Mouse (Mus musculus): ENCODE measurements at regions not wholly inside any gene's neighbourhood (a gene's known extent, or its start where the extent isn't known, plus 50 kb on each side); places are given as distances from the start of the nearest gene placed in this dataset.
A peak's percentile ranks its signal among the peaks of the same experiment; 100 is the strongest.

GRCm38 (mm10) chr16:44630426-44630825, 71.7 kb upstream of the Boc start:
- no peak for DNase-seq (ENCODE audit: low read depth, low spot score)

DNA sequence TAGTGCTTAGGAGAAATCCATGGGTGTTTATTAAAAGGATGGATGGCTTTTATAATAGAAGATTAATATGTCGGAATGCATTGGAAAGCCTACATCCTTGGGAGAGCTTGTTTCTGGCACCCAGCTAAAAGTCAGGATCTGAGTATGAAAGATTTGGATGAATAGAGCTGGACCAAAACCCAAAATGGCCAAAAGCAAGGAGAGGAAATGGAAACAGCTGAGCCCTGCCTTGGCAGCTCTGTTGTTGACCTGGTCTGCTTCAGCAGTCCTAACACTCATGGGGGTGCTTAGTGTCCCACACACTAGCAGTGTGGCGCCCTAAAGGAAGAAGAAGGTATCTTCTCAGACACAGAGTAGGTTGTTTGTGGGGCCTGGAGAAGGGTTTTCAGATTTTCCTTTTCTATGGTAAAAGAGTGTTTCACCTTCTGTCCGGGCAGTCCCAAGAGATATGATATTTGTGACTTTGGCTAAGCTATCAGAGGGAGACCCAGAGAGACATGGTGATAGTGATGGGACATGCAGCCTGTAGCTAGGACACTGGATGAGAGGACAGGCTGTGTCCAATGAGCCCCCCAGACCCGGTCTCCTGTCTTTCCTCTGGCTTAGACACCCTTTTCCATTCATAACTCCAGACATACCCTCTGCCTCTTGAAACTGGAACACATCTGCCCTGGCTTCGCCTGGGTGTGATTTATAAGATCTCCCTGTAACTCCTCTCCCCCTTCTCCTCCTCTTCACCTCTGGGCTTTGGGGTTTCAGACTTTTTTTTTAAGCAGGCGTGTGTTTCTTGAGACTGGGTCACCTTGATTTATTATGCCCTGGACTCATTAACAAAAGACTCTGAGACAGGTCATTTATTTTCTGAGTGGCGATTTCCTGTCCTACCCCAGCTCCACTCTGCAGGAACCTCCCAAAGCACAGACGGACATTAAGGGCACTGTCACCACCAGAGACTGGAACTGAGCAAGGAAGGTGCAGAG, 70.9 kb upstream of the Boc start:
- DNase-seq (ENCODE audit: low read depth, low spot score), result peak; percentile 77

DNA sequence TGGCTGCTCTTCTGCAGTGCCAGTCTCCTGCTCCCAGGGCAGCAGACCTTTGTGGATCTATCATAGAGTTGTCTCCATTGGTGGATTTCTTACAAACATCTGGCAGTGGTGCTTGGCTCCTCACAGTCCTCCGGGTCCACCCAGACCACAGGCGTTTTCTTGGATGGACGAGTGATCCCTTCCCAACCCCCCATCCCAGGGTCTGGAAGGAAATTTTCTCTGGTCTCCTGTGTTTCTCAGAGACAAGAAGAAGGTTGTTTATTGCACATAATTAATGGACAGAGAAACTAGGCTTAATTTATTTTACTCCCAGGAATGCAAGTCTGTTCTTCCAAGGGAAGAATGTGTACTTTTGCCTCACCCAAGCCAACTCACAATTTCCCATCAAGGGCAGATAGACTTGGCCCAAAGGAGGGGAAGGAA, 67.2 kb upstream of the Boc start:
- DNase-seq (ENCODE audit: low read depth, low spot score), result no peak

GRCm38 (mm10) chr16:44625108-44625616, 66.5 kb upstream of the Boc start:
- no peak for DNase-seq (ENCODE audit: low read depth, low spot score)

DNA sequence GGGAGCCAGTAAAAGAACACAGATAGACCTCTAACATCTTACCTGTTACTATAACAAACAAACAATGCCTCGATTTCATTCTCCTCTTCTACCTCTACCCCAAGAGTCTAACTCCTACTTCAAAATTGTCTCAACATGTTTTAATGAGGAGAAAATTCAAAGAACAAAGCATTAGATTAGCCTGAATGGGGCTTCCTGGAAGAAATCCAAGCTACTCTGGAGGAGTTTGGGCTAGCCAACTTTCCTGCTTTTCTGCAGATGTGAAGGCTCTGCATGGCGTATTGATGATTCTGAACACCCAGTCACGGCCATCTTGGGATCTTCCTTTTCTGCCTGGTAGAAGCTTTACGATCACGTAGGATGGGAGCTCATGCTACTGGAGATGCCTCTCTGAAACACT, 62.9 kb upstream of the Boc start:
- DNase-seq (ENCODE audit: low read depth, low spot score), result no peak

DNA sequence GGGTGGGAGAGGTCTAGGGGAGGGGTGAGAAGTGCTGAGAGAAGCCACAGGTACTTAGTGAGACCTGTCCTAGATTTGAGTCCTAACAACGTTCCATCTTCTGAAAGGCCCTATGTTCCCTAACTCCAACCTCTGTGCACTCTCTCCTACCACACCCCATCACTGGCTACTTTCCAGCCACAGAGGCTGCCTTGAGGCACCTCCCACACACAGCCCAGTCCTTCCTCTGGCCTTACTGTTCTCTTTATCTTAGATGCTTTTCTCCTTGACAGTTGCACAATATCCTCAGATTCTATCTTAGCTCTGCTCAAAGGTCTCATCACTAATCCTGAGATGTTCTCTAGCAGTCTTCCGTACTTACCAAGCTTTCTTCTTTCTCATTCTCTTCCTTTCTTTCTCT, 61.8 kb upstream of the Boc start:
- no peak for DNase-seq (ENCODE audit: low read depth, low spot score)

GRCm38 (mm10) chr16:44619476-44620103, 60.9 kb upstream of the Boc start:
- DNase-seq (ENCODE audit: low read depth, low spot score), result peak; percentile 53

- DNase-seq (ENCODE audit: low read depth, low spot score), result no peak
Measured at GRCm38 (mm10) chr16:44617041-44617440, 58.3 kb upstream of the Boc start.

GRCm38 (mm10) chr16:44616376-44616775, 57.7 kb upstream of the Boc start:
- peak; percentile 57 for DNase-seq (ENCODE audit: low read depth, low spot score)

- peak; percentile 74 for DNase-seq (ENCODE audit: low read depth, low spot score)
Measured at GRCm38 (mm10) chr16:44615878-44616206, 57.1 kb upstream of the Boc start.

DNA sequence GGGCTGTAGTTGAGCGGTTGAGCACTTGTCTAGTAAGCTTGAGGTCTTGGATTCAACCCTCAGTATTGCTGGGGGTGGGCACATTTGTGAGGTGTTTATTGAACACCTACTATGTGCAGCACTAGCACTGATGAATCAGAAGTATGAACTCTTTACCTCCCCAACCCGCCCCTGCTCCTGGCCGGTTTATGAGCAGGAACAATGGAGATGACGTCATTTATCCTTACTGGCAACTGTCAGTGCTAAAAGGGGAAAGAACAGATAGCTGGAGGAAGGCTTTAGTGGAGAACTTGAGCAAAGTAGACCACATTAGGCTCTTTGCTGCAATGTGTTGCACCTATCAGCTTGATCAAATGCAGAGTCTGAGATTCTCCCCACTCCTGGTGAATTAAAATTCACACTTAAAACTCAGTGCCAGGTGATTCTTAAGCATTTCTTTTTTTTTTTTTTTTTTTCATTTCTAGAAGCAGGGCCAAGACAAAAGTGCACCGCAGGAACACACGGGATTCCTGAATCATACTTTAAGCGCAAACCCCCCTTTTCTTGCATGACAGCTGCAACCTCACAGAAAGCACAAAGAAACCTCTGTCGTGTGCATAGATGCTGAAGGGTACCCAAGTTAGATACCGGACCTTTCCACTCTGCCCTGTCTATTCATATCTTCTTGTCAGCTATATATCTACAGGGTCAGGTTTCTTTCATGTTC, 56.6 kb upstream of the Boc start:
- DNase-seq (ENCODE audit: low read depth, low spot score), result no peak

GRCm38 (mm10) chr16:44614235-44614634, 55.5 kb upstream of the Boc start:
- DNase-seq (ENCODE audit: low read depth, low spot score), result no peak

- DNase-seq (ENCODE audit: low read depth, low spot score), result no peak
Measured at GRCm38 (mm10) chr16:44612676-44613075, 54.0 kb upstream of the Boc start.

GRCm38 (mm10) chr16:44611525-44611924, 52.8 kb upstream of the Boc start:
- DNase-seq (ENCODE audit: low read depth, low spot score), result no peak

DNA sequence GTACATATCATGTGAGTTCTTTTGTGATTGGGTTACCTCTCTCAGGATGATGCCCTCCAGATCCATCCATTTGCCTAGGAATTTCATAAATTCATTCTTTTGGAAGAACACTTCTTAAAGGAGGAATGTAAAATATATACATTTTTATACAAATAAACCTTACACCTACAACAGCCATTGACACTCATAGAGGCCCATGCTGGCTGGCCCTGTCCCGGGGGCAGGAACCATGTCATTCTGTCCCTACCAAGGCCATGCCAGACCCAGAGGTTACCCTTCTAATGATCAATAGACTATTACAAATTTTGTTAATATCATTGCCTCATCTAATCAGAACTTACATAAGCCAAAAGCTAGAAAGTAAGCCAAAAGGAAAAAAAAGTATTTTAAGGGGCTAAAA, 49.9 kb upstream of the Boc start:
- no peak for DNase-seq (ENCODE audit: low read depth, low spot score)

Measured in mesoderm, embryonic 11.5 days (tissue).